Mouse (Mus musculus): ENCODE measurements around the gene Vpreb2. TPM values are rescaled to one million over a fixed set of nuclear protein-coding genes. Genes with fewer than 3 reads are reported as not detected.
"Not testable (repeated sequence)": the region's sequence is repeated elsewhere in the genome, so short reads cannot be mapped to it uniquely, and the experiment has no call there.

Vpreb2 gene
- total RNA-seq, 1 experiment from 2014 or later: 2.0 TPM

DNA sequence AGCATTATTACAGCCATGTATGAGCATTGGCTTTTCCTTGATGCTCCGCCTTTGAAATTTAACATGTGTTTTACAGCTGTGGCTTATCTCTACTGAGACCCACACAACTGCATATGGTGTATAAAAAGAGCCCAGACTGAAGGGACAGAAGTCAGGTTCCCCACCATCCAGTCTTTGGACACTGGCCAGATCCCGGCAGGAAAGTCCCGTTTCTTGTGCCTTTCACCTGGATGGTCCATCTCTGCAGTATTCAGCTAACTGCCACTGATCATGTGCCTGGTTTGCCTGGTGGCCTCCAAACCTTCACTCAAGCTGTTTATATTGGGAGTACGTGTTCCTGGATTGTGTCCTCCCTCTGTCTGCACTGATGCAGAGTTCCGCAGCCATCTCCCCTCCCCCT, 4.0 kb downstream of the Vpreb2 start:
- 0 out of 4 replicates have a peak, but pooled peaks of 1 of the 2 experiments have one; percentile 27 for ATAC-seq (replicated peaks in 1 of 2; ENCODE audit: insufficient read depth in 1 of 2, low FRiP score in 2 of 2, low TSS enrichment in 1 of 2, low read depth in 1 of 2, poor library complexity in 2 of 2, severe bottlenecking in 2 of 2)

DNA sequence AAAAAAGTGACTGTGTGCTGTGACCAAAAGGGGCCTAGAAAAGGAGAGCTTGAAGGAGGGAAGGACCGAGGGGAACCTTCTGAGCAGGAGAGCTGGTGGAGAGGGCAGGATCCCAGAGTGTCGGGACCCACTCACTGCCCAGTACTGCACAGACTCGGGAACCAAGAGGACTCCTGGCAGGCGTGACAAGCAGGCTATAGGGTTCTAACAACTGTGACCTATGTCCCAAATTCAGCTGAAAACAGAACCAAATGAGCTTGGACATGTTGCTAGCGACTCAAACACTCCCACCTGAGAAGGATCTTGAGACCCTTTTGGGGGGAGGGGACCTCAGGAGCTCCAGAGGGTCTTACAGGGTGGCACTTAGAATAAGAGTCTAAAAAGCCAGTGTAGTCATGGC, 4.8 kb downstream of the Vpreb2 start:
- no peak for ATAC-seq (replicated peaks in 1 of 2; ENCODE audit: insufficient read depth in 1 of 2, low FRiP score in 2 of 2, low TSS enrichment in 1 of 2, low read depth in 1 of 2, poor library complexity in 2 of 2, severe bottlenecking in 2 of 2)

DNA sequence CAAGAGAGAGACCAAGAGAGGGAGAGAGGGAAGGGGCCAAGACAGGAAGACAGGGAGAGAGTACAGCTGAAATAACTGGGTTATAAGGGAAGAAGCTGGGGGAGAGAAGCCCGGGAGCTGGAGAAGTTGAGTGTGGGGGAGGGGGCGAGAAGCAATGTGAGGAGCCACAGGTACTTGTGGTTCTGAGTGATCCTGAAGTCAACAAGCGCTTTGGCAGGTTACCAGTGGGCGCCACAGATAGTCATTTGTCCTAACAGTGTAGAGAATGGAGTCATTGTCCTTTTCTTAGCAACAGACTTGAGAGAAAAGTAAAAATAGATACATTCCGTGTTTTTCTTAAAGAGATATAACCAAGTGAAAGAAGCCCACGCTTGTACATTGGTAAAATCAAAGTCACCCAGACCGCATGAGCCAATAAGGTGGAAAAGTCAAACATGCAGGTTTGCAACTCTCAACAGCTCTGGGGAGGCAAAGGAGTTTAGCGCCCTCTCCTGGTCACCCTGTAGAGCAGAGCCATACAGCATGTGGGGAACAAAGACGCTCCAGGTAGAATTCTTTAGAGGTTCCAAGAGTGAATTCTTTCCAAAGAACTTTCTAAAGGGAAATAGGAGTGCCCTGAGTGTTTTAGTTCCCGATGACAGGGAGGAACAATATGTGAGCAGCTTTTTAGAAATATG, 6.4 kb downstream of the Vpreb2 start:
- peak; percentile 62 to 76; a peak in 3 of 4 replicates for ATAC-seq (replicated peaks in 1 of 2; ENCODE audit: insufficient read depth in 1 of 2, low FRiP score in 2 of 2, low TSS enrichment in 1 of 2, low read depth in 1 of 2, poor library complexity in 2 of 2, severe bottlenecking in 2 of 2)

DNA sequence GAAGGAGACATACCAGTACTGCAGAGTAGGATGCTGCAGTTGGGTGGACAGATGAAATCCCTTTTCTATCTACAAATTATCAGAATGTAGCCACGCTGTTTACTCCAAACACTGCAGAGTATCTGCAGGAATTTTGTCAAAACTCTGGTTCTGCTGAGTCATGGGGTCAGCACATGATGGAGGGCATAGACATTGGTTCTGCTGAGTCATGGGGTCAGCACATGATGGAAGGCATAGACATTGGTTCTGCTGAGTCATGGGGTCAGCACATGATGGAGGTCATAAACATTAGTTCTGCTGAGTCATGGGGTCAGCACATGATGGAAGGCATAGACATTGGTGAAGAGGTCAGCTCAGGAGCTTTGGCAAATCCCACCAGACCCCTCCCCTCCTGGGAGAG, 7.5 kb downstream of the Vpreb2 start:
- no peak for ATAC-seq (replicated peaks in 1 of 2; ENCODE audit: insufficient read depth in 1 of 2, low FRiP score in 2 of 2, low TSS enrichment in 1 of 2, low read depth in 1 of 2, poor library complexity in 2 of 2, severe bottlenecking in 2 of 2)

DNA sequence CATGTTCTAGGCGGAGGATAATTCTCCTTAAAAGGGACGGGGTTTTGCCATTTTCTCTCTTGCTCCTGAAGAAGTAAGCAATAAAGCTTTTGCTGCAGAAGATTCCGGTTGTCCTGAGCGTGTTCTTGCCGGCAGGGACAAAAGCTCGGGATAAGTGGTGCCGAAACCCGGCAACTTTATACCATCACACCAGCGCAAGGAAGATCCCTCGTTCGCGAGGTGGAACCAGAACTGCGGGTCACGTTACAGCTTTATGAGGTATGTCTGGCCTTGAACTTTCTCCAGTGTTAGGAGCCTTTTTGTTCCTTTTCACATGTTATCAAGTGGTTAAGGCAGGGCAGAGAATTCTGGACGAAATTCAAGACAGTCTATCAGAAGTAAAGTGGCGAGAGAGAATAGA, 12.1 kb downstream of the Vpreb2 start:
- ATAC-seq (replicated peaks in 1 of 2; ENCODE audit: insufficient read depth in 1 of 2, low FRiP score in 2 of 2, low TSS enrichment in 1 of 2, low read depth in 1 of 2, poor library complexity in 2 of 2, severe bottlenecking in 2 of 2): not testable (repeated sequence)

DNA sequence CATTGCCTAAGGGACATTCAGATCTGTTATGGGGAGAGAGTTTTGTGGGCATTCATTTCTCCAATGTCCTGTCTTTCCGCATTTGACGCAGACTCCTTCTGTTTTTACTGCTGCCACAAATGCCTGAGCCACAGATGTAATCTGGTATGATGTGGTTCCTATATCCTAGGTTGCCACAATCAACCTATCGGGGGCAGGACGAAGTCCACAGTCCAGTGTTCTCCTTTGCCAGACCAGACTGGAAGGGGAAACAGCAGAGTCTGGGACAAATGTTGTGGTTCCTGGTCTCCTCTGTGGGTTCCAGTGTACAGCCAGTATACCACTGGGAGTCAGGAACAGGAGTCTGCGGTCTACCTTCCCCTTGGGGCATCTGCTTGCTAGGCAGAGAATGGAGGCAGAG, 19.4 kb downstream of the Vpreb2 start:
- ATAC-seq (replicated peaks in 1 of 2; ENCODE audit: insufficient read depth in 1 of 2, low FRiP score in 2 of 2, low TSS enrichment in 1 of 2, low read depth in 1 of 2, poor library complexity in 2 of 2, severe bottlenecking in 2 of 2): no peak

DNA sequence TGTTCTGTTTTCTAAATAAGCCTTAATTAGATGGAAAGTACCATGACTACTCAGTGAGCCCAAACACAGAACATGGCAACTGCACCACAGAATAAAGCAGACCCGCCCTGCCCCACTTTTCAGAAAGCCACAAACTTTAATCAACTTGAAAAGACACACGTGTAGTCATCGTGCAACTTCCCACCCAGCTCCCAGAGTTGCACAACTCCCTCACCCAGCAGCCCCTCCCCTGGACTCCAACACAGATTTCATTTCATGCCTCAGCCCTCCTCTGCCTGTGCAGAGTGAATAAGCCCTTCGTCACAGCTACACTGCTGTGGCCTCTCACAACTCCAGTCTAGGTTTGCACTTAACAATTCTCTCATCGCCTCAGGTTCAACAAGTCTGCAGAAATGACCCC, 24.4 kb downstream of the Vpreb2 start:
- ATAC-seq (replicated peaks in 1 of 2; ENCODE audit: insufficient read depth in 1 of 2, low FRiP score in 2 of 2, low TSS enrichment in 1 of 2, low read depth in 1 of 2, poor library complexity in 2 of 2, severe bottlenecking in 2 of 2): 0 out of 4 replicates have a peak, but pooled peaks of 1 of the 2 experiments have one; percentile 7

DNA sequence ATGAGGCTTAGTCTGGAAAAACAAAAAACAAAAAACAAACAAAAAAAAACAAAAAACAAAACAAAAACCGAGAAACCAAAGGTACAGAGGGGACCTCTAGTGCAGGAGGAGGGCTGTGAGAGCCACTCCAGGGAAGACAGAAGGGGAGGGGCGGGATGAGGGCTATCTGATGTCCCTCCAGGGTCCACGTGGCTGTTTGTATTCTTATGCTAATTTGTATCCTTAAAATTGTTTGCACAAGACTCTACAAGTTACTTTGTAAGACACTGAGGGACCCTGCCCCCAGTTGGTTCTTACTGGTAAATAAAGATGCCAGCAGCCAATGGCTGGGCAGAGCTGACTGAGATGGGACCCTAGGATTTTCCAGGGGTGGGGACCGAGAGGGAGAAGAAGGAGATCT, 26.9 kb downstream of the Vpreb2 start:
- no peak for ATAC-seq (replicated peaks in 1 of 2; ENCODE audit: insufficient read depth in 1 of 2, low FRiP score in 2 of 2, low TSS enrichment in 1 of 2, low read depth in 1 of 2, poor library complexity in 2 of 2, severe bottlenecking in 2 of 2)

DNA sequence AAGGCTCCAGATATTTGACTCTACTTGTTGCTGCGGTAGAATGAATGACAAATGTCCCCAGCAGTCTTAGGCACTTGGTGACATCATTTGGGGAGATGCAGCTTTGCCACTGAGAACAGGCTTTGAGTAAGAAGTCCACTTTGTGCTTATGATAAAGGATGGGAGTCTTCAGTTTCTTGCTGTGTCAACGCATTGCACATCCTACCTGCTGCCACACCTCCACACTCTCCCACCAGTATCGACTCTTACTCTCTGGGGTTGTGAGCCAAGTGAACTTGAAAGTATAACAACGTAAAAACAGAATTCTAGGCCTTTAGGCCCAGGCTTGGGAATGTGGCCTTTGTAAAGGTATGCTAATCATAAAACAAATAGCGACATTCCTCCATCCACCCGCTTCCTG, 30.9 kb downstream of the Vpreb2 start:
- no peak for ATAC-seq (replicated peaks in 1 of 2; ENCODE audit: insufficient read depth in 1 of 2, low FRiP score in 2 of 2, low TSS enrichment in 1 of 2, low read depth in 1 of 2, poor library complexity in 2 of 2, severe bottlenecking in 2 of 2)

DNA sequence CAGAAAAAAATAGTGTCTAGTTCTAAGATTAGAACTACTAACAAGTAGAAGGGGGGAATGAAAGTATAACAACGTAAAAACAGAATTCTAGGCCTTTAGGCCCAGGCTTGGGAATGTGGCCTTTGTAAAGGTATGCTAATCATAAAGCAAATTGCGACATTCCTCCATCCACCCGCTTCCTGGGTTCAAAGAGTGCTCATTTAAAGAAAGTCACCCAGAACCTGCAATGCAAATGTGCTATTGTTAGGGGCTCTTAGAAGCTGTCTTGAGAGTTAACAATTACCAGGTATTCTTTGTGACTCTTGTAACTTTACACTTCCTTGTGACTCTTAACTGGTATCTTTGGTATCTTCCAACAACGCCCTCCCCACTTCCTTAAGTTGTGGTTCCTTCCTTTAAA, 36.3 kb downstream of the Vpreb2 start:
- not testable (repeated sequence) for ATAC-seq (replicated peaks in 1 of 2; ENCODE audit: insufficient read depth in 1 of 2, low FRiP score in 2 of 2, low TSS enrichment in 1 of 2, low read depth in 1 of 2, poor library complexity in 2 of 2, severe bottlenecking in 2 of 2)

DNA sequence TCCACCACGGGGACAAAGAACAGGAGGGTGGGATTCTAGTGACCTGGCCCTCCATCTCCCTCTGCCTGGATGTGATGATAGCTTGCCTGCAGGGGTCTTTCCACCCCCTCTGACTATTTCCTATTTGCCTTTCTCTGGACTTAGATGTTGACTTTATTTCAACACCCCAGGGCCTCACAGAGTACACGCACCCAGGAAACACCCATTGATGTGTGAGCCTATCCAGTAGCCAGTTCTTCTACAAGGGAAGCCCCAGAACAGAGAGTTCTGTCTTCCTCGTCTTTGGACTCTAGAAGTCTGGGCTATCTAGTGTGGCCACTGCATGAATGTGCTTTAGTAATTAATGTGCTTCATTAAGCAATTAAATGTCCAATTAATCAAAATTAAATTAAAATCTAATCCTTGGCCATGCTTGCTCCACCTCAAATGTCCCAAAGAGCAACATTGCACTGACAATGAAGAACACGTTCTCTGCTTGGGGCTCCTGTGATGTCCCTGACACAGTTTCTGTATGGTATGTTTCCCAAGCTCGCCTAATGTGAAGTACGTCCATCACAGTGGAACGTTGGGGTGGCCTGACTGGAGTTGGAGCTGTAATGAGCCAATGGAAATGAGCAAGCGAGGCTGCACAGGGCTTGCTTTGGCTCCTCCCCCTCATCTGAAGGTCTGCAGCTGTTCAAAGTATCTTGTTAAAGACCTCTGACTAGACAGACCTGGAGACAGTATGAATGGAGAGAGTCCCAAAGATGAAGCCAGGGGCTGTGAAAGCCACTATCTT, 42.7 kb downstream of the Vpreb2 start:
- no peak for ATAC-seq (replicated peaks in 1 of 2; ENCODE audit: insufficient read depth in 1 of 2, low FRiP score in 2 of 2, low TSS enrichment in 1 of 2, low read depth in 1 of 2, poor library complexity in 2 of 2, severe bottlenecking in 2 of 2)

DNA sequence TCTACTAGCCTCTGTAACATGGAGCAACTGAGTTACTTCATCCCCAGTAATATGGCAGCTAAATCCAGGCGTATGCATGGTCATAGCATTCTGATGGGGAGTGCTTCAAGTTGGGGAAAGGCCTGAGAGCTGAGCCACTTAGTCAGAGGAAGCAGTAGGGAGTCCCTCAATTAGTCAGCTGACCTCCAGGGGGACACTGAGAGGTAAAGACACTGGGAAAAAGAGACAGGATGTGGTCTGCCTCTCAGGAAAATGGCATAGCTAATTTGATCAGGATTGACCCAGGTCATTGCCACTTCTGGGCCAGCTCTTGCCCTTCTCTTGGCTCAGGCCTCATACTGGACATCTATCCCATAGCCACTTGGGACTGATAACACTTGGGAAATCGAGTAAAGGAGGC, 47.1 kb downstream of the Vpreb2 start:
- ATAC-seq (replicated peaks in 1 of 2; ENCODE audit: insufficient read depth in 1 of 2, low FRiP score in 2 of 2, low TSS enrichment in 1 of 2, low read depth in 1 of 2, poor library complexity in 2 of 2, severe bottlenecking in 2 of 2): no peak

Other genes with a start within 250 kb of the Vpreb2 start
- gene Med15, start 247.5 kb upstream of the Vpreb2 start, total RNA-seq (2017): 27.4 and 31.3 TPM in 2 replicates
- gene Klhl22, start 220.8 kb upstream of the Vpreb2 start, total RNA-seq (2017): 16.0 and 23.1 TPM in 2 replicates
- gene Scarf2, start 183.1 kb upstream of the Vpreb2 start, total RNA-seq (2017): not detected in 2 replicates
- gene B830017H08Rik, start 147.3 kb upstream of the Vpreb2 start, total RNA-seq (2017): not detected in 2 replicates
- gene Car15, start 142.1 kb upstream of the Vpreb2 start, total RNA-seq (2017): 1.2 TPM in 1 of 2 replicates, not detected in the other
- 0.25 TPM in 1 of 2 replicates, not detected in the other for gene Gm20518, start 88.8 kb upstream of the Vpreb2 start, total RNA-seq (2017)
- 0.05 TPM in 1 of 2 replicates, not detected in the other for gene Tssk1, start 86.2 kb upstream of the Vpreb2 start, total RNA-seq (2017)
- 50.9 and 62.7 TPM in 2 replicates for gene Dgcr2, start 81.9 kb upstream of the Vpreb2 start, total RNA-seq (2017)
- gene Tssk2, start 81.8 kb upstream of the Vpreb2 start, total RNA-seq (2017): not detected in 2 replicates
- gene Ess2, start 69.1 kb upstream of the Vpreb2 start, total RNA-seq (2017): 31.2 and 35.3 TPM in 2 replicates
- not detected in 2 replicates for gene Gsc2, start 65.4 kb upstream of the Vpreb2 start, total RNA-seq (2017)
- gene Slc25a1, start 52.2 kb upstream of the Vpreb2 start, total RNA-seq (2017): 56.3 and 59.6 TPM in 2 replicates
- gene Dgcr6, start 72.4 kb downstream of the Vpreb2 start, total RNA-seq (2017): 19.6 and 29.7 TPM in 2 replicates
- 41.1 and 67.9 TPM in 2 replicates for gene Prodh, start 109.8 kb downstream of the Vpreb2 start, total RNA-seq (2017)
- gene Rtn4r, start 147.2 kb downstream of the Vpreb2 start, total RNA-seq (2017): 0.19 TPM in 1 of 2 replicates, not detected in the other
- not detected in 2 replicates for gene Ccdc188, start 237.5 kb downstream of the Vpreb2 start, total RNA-seq (2017)